Mouse (Mus musculus) CD8-positive naive resting alpha-beta T cell, adult 2 months (primary cell): Measurements from ENCODE around the gene Gimap5.

Experiments used
- DNase-seq, 2 experiments: peaks; one replicate each; pipeline ENCODE4 v3.0.0; 2022; ENCODE audit warnings: low read depth in 2 of 2, low spot score in 2 of 2

Gimap5 gene

DNA sequence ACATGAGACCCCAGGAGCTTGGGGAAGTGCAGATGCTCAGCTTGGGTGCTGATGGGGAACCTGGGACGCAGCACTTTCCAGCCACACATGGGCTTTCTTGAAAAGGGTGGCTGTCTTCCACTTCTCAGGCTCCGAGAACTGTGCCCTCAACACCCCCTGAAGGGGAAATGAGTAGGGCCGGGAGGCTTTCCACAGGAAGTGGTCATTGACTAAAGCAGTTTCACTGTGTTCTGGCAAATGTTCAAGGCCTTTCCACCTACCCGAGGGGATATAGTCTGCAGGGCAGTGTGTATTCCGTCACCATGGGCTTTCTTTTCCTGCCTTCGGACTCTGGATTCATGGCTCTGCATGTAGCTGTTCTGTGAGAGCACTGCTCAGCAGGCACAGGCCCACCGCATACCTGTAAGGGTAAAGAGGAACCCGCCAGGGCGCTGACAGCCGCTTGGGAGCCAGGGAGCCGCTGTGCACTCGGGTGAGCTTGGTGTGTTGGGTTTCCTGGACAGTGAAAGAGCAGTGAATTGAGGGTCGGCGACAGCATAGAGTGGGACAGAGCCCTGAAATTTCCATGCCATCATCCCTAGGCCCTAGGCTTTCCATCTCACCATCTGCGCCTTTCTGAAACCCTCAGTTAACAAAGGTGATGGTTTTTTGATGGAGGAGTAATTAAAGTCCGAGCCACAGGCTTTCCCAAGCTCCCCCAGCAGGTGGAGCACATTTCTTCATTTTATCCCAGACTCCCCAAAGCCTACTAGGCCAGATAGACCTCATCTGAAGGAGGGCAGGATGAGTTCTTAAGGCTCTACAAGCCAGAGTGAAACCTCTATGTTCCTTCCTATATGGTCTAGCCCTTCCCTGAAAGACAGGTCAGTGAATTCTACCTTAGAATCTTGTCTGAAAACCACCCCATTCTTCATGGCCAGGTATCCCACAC is at the start of gene Gimap5:
Gene Gimap5, plus strand, starts transcription at position 239 of the 931 bp plus-strand sequence.
- peak; percentile 71 to 80 for DNase-seq

DNA sequence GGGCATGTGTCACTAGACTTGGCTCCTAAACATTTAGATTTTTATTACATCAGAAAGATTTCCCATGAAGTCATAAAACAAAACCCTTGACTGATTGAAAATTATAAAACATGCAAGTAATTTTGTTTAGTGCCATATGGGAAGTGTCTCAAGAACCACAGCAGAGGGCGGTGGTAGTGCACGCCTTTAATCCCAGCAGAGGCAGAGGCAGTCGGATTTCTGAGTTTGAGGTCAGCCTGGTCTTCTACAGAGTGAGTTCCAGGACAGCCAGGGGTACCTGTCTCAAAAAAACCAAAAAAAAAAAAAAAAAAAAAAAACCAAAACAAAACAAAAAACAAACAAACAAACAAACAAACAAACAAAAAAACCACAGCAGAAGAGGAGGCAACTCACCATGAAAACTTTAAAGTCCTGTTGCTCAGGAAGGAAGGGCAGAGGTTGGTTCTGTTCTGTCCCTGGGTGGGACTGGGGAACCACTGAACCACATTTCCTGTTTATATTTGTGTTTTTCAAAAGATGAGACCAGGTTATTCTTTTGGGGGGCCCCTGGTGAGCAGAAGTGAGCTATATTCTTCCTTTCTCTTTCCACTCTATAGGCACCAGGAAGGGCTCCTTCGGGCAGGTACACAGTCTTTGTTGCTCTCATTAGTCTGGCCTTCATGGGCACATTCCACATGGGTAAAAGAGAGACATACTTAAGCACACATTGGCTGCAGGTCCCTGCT is 49.0 kb upstream of the Gimap5 start:
- DNase-seq: no peak

DNA sequence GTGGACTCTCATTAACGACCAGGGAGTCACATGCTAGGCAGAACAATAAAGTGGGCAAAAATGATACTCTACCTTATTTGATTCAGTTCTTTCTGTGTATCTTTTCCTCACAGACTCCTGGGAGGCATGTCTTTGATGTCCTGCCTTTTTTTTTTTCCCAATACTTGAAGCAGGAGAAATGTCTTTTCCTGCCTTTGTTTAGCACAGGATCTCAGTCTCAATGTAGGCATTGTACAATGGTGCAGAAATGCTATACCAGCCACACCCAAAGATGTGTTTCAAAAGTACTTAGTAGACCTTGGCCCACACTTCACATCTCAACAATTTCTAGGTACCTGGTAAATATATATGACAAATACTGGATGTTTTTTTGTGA is 48.5 kb upstream of the Gimap5 start:
- DNase-seq: no peak

DNA sequence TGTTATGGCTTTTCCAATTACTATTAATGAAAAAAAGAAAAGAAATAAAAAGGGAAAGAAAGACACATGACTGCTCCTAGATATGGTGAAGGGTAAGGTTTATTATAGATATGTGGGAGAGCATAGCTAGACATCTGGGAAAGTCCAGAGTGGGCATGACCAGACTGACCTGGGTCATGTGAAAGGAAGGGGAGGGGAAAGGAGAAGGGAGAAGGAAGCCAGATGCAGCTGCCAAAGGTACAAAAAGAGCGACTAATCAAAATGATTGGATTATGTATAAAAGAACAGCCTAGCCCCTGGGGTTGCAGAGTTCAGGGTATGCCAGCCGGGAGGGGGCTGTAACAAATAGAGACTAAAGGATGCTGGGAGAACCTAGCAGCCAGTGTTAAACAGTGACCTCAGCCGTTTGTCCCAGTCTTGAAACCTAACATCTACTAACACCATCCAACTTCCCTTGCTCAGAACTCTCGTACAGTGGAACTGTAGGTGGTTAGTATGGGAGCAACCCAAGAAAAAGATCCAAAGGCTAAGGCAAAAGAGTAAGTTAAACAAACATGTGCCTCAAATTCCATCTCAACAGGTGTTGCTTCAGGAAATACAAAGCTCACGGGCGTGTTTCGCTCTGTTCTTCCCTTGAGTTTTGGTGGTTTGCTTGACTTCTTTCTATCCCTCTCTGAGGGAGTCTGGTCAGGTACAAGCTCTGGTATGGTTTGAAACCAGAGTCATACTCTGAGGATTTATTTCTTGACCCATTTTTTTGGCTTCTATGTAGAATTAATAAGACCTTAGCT is 47.7 kb upstream of the Gimap5 start:
- no peak for DNase-seq

DNA sequence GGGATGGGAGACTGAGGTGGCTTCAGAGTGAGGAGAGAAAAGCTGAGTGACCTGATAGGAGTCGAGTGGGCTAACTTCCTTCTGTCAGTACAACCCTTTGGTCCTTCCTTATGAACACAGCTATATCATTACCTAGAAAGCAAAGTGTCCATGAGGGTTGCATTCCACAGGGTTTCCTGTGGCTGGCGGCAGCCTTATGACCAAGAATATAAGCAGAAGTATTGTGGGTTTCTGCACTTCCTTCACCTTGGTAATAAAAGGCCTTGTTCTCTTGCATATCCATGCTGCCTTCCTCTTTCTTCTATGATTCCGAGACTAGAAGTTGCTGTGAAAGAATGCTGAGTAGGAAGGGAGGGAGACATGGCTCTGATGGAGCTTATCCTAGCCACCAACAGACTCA is 47.1 kb upstream of the Gimap5 start:
- DNase-seq: no peak

DNA sequence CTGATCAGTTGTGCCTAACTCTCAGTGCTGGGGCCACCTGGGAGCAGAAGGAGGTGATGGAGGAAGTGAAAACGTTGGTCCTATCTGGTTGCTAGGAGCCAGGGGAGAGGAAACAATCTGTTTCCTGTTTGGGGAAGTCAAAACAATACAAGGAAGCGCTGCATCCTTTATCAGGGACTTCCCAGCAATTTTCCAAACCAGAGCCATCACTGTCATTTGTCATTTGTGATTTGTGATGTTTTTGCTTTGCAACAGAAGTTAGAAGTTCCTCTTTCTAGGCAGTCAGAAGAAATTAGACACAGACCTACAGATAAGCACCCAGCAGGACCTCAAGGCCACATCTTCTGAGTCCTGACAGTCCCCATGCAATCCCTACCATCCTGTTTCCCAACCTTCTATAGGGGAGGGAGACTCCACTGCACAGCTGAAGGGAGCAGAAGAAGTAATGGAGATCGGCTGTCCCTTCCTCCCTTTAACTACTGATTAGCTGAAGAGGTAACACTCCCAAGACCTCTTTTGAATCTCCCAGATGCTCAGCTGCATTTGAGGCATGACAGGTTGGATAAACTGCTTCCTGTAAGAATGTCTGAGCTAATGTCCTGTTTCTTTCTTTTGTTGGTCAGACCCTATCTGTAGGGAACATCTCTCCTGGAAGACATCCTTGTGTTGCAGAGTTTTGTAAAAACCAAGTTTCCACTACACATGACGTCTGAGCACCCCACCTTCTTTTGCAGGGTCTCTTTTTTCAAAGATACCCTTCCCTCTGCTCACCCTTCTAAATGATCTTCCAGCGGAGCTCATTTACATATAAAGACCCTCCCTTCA is 45.5 kb upstream of the Gimap5 start:
- DNase-seq: no peak

DNA sequence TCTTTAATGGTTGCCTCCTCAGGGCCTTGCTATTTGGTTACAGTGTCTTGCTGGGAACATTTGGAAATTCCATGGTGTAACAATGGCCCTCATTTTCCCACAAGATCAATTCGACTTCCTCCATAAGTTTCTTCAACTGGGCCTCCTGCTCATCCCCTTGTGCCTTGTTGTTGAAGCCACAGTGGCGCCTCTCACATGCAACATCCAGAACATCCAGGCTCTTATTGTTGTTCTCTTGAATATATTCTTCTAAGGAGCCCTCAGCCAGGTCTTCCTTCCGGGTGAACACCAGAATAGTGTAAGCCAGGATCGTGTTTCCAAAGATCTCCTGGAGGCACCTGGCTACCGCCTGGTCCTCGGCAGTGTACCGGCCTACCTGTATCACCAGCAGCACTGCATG is 43.9 kb upstream of the Gimap5 start:
- DNase-seq: no peak

DNA sequence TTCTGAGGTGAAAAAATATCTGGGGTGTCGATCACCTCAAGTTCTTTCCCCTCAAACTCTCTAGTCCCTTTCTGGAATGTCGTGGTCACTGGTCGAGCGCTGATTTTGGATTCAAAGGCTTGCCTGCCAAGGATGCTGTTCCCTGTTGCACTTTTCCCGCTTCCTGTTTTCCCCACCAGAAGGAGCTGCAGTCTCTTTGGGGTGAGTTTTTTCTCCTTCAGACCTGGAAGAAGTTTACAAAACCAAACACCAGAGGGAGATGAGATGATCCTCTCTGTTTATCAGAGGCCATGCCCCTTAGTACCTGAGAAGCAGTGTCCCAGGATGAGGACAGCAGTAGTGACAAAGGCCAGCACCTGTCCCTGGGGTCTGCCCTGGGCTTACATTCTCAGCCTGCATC is 43.4 kb upstream of the Gimap5 start:
- DNase-seq: no peak

DNA sequence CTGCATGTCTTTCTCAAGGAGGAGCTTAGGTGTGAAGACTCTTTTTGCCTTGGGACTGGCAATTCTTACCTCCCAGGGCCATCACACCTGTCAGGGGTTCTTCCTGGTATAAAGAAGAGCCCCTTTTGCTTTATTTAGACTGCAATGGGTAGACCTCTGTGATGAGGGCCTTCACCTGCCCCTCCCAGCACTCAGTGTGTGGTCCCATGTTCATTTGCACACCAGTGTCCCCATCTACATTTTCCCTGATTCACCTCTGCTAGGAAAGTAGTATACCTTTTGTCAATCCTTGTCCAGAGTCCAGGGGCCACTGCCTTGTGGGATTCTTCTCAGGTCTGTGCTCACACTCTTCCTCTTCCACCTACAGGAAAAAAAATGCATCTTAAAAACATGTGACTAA is 41.9 kb upstream of the Gimap5 start:
- no peak for DNase-seq

DNA sequence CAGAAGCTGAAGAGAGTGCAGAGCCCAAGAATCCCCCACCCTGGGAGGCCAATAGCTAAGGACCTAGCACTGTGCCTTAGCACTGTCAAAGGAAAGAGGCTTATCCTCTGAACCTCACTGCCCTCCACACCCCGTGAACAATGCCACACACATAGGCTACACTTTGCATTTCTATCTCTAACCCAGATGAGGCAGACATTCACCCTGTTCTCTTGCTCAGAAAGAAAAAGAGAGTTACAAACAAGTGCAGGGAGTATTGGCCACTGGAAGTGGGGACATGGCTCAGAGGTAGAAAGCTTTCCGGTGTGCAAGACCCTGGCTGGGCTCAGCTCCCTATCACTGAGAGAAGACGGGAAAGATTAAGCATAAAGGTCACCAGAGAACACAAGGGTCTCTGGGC is 39.9 kb upstream of the Gimap5 start:
- DNase-seq: peak in 1 of 2 experiments; percentile 34

DNA sequence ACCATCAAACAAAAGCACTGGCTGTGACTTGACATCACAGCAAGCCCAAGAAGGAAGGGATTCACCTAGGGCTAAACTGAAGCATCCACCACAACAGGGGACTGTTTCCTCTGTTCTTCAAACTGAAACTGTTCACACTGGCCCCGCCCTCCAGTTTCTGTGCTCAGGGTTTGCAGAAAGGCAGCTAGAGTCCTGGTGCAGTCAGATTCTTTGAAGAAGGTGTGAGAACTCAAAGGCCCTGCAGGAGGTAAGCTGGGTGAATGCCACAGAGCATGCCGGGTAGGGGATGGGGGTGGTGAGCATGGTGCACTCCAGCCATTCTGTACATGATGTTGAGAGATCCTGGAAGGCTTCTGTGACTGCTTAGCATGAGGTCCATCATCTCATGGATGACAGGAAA is 27.5 kb upstream of the Gimap5 start, which contains the start of the genes Gm28053 and Gimap7:
Gene Gm28053, plus strand, starts transcription at position 153 of the 400 bp plus-strand sequence.
Gene Gimap7, plus strand, starts transcription at position 167 of the 400 bp plus-strand sequence.
- peak; percentile 68 to 71 for DNase-seq

DNA sequence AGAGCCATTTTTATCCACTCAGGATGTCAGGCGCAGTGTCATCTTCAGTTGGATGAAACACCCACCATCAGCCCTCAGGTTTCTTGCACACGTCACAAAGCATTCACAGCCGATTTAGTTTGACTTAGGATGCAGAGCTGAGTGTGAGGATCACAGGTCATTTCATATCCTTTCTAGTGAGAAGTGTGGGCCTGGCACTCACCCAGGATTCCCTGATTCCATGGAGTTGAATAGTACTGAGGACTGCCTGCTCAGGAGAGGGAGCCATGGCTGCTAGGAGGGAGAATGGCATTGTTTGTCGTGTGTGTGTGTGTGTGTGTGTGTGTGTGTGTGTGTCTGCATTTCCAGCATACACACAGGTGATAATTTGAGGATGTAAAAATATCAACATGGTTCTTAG is 25.7 kb upstream of the Gimap5 start:
- DNase-seq: no peak

DNA sequence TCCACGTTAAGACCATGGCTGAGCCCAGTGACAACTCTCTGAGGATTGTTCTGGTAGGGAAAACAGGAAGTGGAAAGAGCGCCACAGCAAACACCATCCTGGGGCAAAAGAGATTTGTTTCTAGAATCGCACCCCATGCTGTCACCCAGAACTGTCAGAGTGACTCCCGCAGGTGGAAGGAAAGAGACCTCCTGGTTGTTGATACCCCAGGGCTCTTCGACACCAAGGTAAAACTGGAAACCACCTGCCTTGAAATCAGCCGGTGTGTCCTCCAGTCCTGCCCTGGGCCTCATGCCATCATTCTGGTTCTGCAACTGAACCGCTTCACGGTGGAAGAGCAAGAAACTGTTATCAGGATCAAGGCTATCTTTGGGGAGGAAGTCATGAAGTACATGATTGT is 22.5 kb upstream of the Gimap5 start:
- DNase-seq: no peak

DNA sequence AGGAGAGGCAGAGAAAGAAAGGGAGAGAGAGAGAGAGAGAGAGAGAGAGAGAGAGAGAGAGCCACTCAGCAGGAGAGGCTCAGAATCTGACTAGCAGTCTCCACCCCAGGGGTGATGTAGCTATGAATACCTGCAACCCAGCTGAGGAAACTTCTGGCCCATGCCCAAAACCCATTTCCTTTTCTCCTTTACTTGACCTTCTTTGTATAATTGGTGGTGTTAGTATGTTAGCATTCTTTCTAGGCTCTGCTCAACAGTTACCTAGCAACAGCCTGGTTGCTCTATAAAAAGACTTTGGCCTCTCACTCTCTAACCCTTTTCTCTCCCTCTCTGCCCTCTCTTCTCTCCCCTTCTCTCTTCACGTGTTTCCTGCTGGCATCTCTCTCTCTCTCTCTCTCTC is 20.5 kb upstream of the Gimap5 start:
- DNase-seq: peak; percentile 69 to 75

DNA sequence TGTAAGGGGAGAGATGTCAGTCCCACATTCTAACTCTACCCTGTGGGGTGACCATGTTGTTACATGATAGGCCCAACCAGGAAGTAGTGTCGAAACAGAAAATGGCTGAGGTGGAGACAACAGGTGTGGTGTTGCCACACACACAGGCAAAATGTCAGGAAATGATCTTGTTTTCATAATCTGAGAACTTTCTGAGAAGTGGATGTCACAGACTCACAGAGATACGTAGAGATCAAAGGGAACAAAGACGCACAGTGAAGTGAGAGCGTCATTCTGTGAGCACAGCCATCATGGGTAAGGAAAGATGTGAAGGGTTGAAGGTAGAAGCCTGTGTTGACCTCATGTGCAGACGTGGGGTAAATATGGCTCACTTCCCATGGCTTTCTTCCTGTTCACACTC is 18.2 kb upstream of the Gimap5 start:
- peak; percentile 66 to 73 for DNase-seq

DNA sequence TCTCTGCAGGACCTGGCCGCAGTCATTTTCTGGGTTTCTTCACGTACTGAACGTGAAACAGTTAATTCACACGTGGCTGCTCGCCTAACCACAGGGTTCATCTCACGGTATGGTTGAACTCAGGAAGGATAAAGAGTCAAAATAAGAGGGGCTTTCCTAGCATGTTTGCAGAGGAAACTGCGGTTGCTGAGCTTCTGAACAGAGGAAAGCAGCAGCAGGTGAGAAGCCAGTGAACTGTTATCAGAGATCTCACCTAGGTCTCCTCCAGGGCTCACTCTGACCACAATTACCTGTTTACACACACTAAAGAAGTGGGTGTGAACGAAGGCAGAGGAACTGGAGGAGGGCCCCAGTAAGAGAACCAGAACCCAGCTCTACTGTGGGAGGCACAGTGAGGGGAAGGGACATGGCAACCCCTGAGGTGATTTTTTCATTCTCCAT is 13.1 kb upstream of the Gimap5 start:
- peak; percentile 83 for DNase-seq

DNA sequence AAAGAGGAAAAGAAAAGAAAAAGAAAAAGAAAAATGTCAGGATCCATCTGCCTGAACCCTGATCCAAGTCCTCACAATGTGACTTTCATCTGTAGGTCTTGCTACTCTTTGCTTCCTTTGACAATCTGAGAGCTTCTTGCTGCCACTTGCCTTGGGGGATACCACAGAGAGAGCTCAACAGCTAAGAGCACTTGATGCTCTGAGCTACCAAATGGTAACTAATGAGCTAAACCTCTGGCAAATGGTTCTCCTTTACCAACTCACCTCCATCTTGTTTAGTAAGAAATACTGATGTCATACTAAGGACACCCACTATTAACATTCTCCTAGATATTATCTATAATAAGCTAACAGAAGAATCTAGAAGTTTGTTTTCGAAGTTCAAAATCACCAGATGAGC is 12.3 kb upstream of the Gimap5 start:
- no peak for DNase-seq

DNA sequence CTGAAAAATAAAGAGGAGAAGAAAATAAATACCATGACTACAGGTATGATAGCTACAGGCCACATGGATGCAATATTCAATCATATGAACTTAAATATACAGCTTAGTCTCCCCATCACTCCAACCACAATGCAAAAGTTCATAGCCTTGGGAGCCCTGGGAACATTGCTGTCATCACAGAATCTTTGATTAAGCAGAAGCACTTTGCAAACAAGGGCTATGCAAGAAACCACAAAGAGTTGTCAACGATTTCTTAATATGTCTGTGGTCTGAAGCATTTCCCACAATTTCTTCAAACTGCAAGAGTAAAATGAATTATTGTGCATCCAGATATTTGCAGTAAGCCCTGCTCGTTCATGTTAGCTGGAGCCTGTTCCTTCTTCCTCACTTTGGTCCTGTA is 8.9 kb upstream of the Gimap5 start:
- DNase-seq: no peak

DNA sequence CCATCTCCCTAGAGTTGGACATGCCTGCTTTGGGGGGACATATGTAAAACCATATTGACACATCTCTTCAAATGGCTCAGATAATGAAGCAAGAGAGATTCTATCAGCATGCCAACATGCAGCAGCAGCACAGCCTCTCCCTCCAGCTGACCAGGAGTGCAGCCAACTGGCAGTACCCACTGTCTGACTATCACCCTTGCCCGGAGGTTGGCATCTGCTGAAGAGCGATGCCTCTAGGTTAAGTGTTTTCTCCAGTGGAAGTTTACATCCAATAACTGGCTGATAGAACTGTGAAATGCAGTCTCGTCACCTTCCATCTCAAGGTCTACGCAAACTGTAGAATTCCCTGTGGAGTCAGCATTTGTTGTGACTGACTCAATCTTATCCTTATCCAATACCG is 8.3 kb upstream of the Gimap5 start:
- no peak for DNase-seq

DNA sequence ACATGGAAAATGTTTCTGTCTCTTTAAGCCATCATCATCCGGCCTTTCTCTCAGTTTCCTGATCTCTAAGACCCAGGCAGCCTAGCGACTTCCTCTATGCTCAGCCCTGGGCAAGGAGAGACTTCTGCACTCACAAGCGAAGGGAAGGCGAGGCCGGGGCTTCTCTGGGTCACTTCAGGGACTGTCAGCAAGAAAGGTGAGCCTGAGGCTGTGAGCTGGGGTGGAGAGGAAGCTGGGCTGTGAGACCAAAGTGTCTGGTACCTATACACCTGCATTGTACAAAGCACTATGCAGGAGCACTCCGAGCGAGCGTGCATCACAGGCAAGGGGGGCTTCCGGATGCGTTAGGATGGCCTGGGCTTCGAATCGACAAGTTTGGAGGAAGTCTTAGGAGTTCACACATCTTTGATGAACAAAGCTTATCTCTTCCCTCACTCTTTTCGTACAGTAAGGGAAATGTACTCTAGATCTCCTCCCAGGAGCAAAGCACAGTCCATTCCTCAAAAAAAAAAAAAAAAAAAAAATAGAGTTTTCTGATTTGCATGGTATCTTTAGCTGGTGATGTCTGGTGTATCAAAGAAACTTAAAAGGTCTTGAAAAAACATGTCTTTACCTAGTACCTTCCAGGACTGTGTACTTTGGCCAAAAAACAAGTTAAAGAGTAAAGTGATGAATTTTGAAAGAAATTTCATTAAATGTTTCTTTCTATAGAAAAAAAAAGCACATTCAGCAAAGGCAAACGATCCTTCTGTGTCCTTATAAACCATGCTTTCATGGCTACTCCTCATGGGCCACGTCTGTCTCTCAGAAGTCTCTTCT is 6.8 kb upstream of the Gimap5 start, which contains the start of gene Gimap1:
Gene Gimap1, plus strand, starts transcription at position 94 of the 819 bp plus-strand sequence.
- DNase-seq: peak; percentile 73 to 78
